26 mouse cellular contexts compared by ENCODE assay signal in the genomic region with DNA sequence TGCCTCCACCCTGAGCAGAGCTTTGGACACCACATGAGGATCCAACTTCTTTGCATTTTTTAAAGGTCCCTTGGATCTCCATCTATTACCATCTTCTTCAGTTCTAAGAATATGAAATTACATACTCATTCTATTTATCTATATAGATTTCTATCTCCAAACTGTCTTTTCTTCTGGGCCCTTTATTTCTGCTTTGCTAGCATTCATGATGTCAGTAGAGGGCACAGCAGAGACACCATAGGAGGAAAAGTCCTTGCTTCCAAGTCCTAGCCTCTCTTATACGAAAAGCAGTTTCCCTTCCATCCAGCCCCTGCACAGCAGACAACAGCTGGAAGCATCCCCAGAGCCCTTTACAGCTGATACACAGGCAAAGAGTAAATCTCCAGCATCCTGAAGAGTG.
DNase-seq lines count a peak whose midpoint lies in the region; ATAC-seq and TF ChIP-seq lines count a peak whose summit lies in the region.
"Had no signal": no experiment of that assay in that cellular context is flagged by ENCODE, and none has a peak within 500 bp of the region (broad histone marks: within the 10 kb centered on the region; RNA-seq: fewer than 3 reads in every experiment).

No protein-coding gene starts in this region.

- no peak overlapping the region for H3K4me3 ChIP-seq in cerebellum, adult 2 months (replicated peaks; ENCODE audit: insufficient read depth, low read depth, low read length)
- no peak overlapping the region for H3K4me3 ChIP-seq in heart, embryonic 10.5 days
- H3K4me3 ChIP-seq in layer of hippocampus, adult 2 months, result no peak overlapping the region
- H3K4me3 ChIP-seq in stomach, postnatal 0 days (ENCODE audit: low read depth, low read length), result no peak overlapping the region
- H3K4me3 ChIP-seq: forebrain, embryonic 13.5 days; heart, embryonic 13.5 days; liver, embryonic 12.5 days; neural tube, embryonic 15.5 days; stomach, embryonic 15.5 days had no signal

- no peak overlapping the region for H3K4me2 ChIP-seq in stomach, postnatal 0 days (replicated peaks; ENCODE audit: low read depth)
- H3K4me2 ChIP-seq: forebrain, embryonic 13.5 days; heart, embryonic 13.5 days; liver, embryonic 12.5 days; neural tube, embryonic 15.5 days; stomach, embryonic 15.5 days had no signal

- no peak for ATAC-seq in cerebellum, adult (ENCODE audit: insufficient number of reproducible peaks, low FRiP score, low TSS enrichment)
- no peak for ATAC-seq in stomach, postnatal 0 days (ENCODE audit: low FRiP score, low TSS enrichment)
- ATAC-seq: forebrain, embryonic 13.5 days; hindbrain, embryonic 16.5 days; liver, embryonic 12.5 days; liver, postnatal 0 days had no signal

- no peaks in the 10 kb centered on the region for H3K36me3 ChIP-seq in heart, embryonic 10.5 days
- no peaks in the 10 kb centered on the region for H3K36me3 ChIP-seq in stomach, postnatal 0 days (ENCODE audit: control insufficient read depth, insufficient read depth, low read length)
- H3K36me3 ChIP-seq: G1E; heart, embryonic 13.5 days; liver, embryonic 12.5 days; neural tube, embryonic 15.5 days; stomach, embryonic 15.5 days had no signal

- 20% methylated on average over 1 of the region's 1 CpGs for WGBS in cerebellum, adult 2 months
- WGBS in heart, embryonic 10.5 days, result 38% methylated on average over 1 of the region's 1 CpGs
- WGBS in stomach, postnatal 0 days, result 45% methylated on average over 1 of the region's 1 CpGs

- TF ChIP-seq POLR2A in cerebellum, adult 2 months (IDR thresholded peaks at IDR 0.05; ENCODE audit: borderline replicate concordance, insufficient read depth, low read length), result no peak

- no peak for DNase-seq in cerebellum, adult 2 months
- DNase-seq in heart, embryonic 10.5 days (ENCODE audit: low spot score), result no peak
- no peak for DNase-seq in heart, postnatal 36 days
- no peak for DNase-seq in layer of hippocampus, adult 2 months (ENCODE audit: low spot score in 2 of 2)
- no peak for DNase-seq in layer of hippocampus, adult 9-11 months
- DNase-seq in stomach, postnatal 0 days (ENCODE audit: low spot score), result no peak
- DNase-seq: adrenal gland, postnatal 14 days; cerebellum, adult 11-12 months; cerebellum, postnatal 10 days; gastrocnemius, postnatal 25 days; heart, postnatal 14 days; kidney, adult 9 months; kidney, postnatal 14 days; liver, postnatal 0 days; midbrain, embryonic 14.5 days; right cerebral cortex, postnatal 25 days; thymus, postnatal 14 days had no signal

- no peak overlapping the region for H3K27ac ChIP-seq in cerebellum, adult 2 months (ENCODE audit: insufficient read depth, low read length)
- H3K27ac ChIP-seq in heart, embryonic 10.5 days, result 0 out of 2 replicates have a peak overlapping the region, but pooled peaks have one; percentile 17
- H3K27ac ChIP-seq in layer of hippocampus, adult 2 months, result peak overlapping the region; percentile 59
- no peak overlapping the region for H3K27ac ChIP-seq in stomach, postnatal 0 days (replicated peaks)
- H3K27ac ChIP-seq: forebrain, embryonic 13.5 days; heart, embryonic 13.5 days; liver, embryonic 12.5 days; macrophage; neural tube, embryonic 15.5 days; stomach, embryonic 15.5 days had no signal

- no peaks in the 10 kb centered on the region for H3K27me3 ChIP-seq in cerebellum, adult 2 months (ENCODE audit: control insufficient read depth, insufficient read depth, low read length)
- no peaks in the 10 kb centered on the region for H3K27me3 ChIP-seq in heart, embryonic 10.5 days (ENCODE audit: insufficient read depth, poor library complexity, severe bottlenecking)
- H3K27me3 ChIP-seq in stomach, postnatal 0 days (ENCODE audit: control insufficient read depth, insufficient read depth, low read length), result no peaks in the 10 kb centered on the region
- H3K27me3 ChIP-seq: forebrain, embryonic 13.5 days; heart, embryonic 13.5 days; liver, embryonic 12.5 days; neural tube, embryonic 15.5 days; stomach, embryonic 15.5 days had no signal

- H3K9me3 ChIP-seq in heart, embryonic 10.5 days, result no peaks in the 10 kb centered on the region
- no peaks in the 10 kb centered on the region for H3K9me3 ChIP-seq in stomach, postnatal 0 days (ENCODE audit: control insufficient read depth, low read length)
- H3K9me3 ChIP-seq: forebrain, embryonic 13.5 days; G1E; heart, embryonic 13.5 days; liver, embryonic 12.5 days; neural tube, embryonic 15.5 days; stomach, embryonic 15.5 days had no signal

- no peak for TF ChIP-seq EP300 in stomach, postnatal 0 days (optimal IDR thresholded peaks at IDR 0.05)

- H3K9ac ChIP-seq in stomach, postnatal 0 days (ENCODE audit: low read length), result no peak overlapping the region
- H3K9ac ChIP-seq: forebrain, embryonic 13.5 days; liver, embryonic 12.5 days; liver, postnatal 0 days; neural tube, embryonic 15.5 days; stomach, embryonic 15.5 days had no signal

- TF ChIP-seq CTCF in cerebellum, adult 2 months (IDR thresholded peaks at IDR 0.05; ENCODE audit: borderline replicate concordance, insufficient read depth, low read depth, low read length), result 0 out of 2 replicates have a peak, but pooled peaks have one; percentile 6
- TF ChIP-seq CTCF in layer of hippocampus, adult 2 months (conservative IDR thresholded peaks at IDR 0.05), result peak; percentile 55
- TF ChIP-seq CTCF in stomach, postnatal 0 days (IDR thresholded peaks at IDR 0.05; ENCODE audit: low read depth), result peak; percentile 30

- peaks cover 18% of the 10 kb centered on the region for H3K4me1 ChIP-seq in cerebellum, adult 2 months (ENCODE audit: control insufficient read depth, insufficient read depth, low read length)
- peaks cover 69% of the 10 kb centered on the region for H3K4me1 ChIP-seq in heart, embryonic 10.5 days
- H3K4me1 ChIP-seq in stomach, postnatal 0 days (replicated peaks; ENCODE audit: control insufficient read depth, insufficient read depth), result peaks cover 8% of the 10 kb centered on the region; the same call in 1 of the 2 replicates

- intact Hi-C loops in heart, postnatal 36 days (cut with DNase I), result no loop called here

Comparison
In these comparisons a context has a peak if more than half of its experiments do, and no peak if none do; other contexts are left out.
1. H3K27ac ChIP-seq: peak in heart, embryonic 10.5 days (single experiment) and layer of hippocampus, adult 2 months (single experiment); none in cerebellum, adult 2 months (single experiment) and stomach, postnatal 0 days (single experiment).
2. Peak in every context shown above with its lines, with median percentiles within 50 percentile points of each other: CTCF ChIP-seq.